Mouse (Mus musculus) lung, postnatal 0 days (tissue): Measurements from ENCODE around the gene Aifm1.

Experiments
- CTCF ChIP-seq: IDR thresholded peaks from 2 replicates; pipeline ENCODE4 v1.5.1; 2016; ENCODE audit warnings: antibody characterized with exemption, mild to moderate bottlenecking
- EP300 ChIP-seq: IDR thresholded peaks from 2 replicates; pipeline ENCODE4 v1.6.1; 2016; ENCODE audit warnings: antibody characterized with exemption, mild to moderate bottlenecking, control low read depth

DNA sequence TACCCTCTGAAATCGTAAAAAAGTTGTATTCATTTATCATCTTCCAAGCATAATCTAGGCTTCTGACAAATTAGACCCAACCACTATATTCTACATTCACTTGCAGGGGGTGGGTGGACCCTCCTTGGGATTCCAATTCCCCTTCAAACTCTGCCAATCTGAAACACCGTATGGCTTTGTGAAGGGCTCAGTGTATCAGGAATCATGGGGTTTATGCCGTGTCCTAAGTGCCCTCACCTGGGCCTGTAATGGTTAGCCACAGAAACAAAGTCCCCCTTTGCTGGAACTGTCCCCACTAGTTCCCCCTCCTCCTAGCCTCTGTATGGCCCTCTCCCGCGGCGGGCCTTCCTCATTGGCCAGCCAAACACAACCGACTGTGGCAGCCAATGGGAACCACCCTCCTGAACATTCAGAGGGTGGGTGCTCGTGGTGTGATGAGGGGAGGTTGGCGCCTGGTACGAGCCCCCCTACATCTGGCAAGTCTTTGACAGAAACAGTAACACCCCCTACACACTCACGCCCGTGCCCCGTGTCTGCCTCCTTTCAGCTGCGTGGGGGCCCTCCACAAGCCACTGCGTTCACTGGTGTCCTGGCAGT is 4.9 kb upstream of the Aifm1 start:
- TF ChIP-seq CTCF: no peak
- TF ChIP-seq EP300: no peak
